Mouse (Mus musculus) Muller cell, postnatal 12 days (primary cell): ENCODE results near the gene Pik3r1.

Experiments used
- DNase-seq: peaks from one replicate; pipeline ENCODE4 v3.0.0-alpha.2; 2015; ENCODE audit errors: inconsistent ontology term

The Pik3r1 gene

DNA sequence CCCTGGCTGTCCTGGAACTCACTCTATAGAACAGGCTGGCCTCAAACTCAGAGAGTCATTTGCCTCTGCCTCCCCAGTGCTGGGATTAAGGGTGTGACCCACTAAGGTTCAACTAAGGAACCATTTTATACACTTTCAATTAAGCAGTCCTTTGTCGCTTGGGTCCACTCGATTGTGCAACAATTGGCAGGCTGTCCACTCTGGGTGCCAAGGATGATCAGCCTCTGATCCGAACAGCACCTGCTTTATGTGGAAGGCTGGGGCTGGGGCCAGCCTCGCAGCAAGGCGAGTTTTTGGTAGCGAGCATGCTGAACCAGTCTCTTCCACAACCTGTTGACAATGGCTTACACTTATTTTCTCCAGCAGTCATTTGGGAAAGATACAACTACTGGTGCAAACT, 29.2 kb downstream of the Pik3r1 start:
- DNase-seq = peak; percentile 78

DNA sequence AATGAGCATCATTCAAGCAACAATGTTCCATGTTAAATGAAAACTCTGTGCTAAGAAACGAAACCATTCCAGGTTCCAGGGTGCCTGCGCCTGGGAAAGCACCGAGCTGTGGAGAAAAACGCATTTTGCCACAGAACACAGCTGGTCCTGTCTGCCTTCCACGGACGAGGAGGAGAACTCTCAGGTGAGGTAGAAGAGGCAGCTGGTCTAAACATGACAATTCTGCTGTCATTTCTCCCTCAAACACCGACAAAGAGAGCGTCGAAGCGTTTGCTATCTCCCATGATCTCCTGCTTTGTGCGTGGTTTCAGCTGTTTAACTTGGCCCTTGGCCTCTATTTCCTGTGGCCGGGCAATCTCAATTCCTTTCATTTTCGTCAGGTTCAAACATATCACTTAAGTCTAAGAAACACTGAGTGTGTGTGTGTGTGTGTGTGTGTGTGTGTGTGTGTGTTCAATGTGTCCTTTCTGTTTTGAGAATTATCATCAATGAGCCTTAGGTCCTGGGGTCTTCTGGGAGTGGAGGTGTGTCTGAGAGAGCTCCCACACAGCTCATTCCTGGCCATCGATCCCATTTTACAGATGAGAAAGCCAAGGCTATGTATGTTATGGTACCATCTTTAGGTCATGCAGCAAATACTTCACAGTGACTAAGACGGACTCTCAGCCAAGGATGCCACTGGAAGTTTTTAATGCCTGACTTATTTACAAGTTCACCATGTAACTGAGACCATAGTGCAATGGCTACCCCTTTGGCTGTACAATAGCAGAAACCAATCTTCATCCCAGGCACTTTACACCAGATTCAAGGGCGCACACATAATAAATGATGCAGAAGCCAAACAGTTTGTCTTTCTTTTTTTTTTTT, 31.3 kb downstream of the Pik3r1 start:
- peak; percentile 52 for DNase-seq

DNA sequence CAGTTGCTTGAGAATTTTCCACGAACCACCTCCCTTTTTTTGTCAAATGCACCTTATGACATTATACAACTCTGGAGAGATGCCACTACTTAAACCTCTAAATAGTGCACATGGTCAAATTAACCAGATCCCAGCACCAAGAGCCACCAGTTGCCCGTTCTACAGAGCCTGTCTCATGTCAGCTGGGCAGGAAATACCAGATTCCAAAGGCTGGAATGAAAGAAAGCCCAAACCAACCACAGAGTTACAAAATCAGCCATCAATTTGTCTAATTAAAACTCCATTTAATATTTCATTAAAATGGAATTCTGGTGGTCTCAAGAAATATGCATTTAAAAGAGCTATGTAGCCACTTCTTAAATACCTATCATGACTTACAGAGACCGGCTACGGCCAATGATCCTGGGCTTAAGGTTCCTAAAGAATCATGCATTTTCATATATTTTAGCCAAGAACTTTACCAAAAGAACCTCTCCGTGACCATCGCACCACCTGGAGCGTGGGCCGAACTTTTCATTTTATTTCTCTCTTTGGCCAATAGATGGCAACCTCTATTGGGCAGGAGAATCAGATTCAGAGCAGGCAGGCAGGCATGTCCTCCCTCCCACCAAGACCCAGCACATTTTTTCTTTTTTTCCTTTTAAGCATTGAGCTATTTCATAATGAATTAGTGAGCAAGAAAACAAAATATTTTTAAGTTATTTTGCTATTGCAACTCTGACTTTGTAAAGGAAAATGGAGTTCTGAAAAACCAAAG, 32.5 kb downstream of the Pik3r1 start:
- peak; percentile 81 for DNase-seq

GRCm38 (mm10) chr13:101734227-101734626, 33.8 kb downstream of the Pik3r1 start:
- no peak for DNase-seq

GRCm38 (mm10) chr13:101732675-101733074, 35.3 kb downstream of the Pik3r1 start:
- DNase-seq = no peak

DNA sequence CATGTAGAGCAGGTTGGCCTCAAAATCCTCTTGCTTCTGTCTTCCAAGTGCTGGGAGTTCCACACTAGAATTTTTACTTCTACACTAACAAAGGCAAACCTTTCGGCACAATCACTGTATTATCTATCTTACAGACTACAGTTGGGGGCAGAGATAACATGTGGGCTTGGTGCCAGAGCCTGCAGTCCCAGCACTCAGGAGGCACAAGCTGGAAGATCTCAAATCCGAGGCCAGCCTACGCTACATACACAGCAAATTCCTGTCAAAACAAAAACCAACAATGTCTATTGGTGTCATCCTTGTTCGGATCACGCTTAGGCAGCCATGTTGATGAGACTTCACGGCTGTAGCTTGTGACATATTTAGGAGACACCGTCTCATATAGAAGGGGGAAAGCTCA, 36.2 kb downstream of the Pik3r1 start:
- DNase-seq = no peak

- DNase-seq = no peak
These were observed 37.7 kb downstream of the Pik3r1 start for GRCm38 (mm10) chr13:101730351-101730750.

GRCm38 (mm10) chr13:101729248-101730055, 38.6 kb downstream of the Pik3r1 start:
- no peak for DNase-seq

DNA sequence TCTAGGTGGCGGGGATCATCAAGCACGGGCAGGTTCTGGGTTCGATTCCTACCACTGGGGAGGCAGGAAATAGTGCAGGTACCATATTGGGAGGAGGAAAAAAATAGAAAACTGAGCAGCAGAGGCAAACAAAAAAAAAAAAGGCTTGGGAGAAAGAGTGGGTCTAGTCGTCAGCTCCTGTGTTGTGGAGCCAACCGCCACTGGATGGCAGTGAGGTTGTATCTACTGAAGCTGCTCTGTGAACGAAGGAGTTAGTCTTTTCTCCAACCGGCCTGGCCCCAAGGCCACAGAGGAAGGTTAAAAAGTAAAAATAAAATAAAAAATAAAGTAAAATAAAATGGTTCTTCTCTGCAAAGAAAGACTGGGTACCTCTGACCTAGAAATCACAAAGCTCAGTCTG, 39.2 kb downstream of the Pik3r1 start:
- DNase-seq = no peak

DNA sequence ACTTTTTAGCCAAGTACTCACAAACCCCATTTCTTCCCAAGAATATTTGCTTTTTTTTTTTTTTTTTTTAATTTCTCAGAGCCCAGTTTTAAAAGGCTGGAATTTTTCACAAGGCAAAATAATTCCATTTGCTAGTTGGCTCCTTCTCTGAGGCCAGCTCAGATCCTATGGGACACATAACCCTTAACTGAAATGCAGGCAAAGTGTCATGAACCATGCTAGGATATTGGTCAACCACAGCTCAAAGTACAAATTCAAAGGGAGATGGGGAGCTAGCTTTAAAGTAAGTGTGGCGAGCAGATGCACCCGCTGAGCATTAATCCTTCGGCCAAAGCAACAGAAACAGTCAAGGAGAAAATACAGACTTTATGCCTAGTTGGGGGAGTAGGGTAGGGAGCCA, 39.7 kb downstream of the Pik3r1 start:
- DNase-seq = no peak

DNA sequence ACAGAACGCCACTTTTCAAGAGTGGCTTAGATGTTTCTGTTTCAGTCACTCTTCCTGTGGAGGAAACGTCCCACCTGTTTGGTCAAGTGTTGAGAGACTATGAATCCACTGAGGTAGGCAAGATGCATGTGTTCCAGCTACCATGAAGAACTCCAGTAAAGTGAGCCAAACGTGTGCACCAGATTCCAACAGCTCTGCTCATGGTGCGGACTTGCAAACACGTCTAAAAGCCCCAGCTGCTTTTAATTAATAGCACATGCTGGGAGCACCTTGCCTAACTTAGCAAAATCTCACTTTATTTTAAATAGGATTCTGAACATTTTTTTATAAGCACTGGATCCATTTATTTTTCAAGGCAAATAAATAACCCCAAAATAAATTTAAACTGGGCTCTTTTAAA, 40.2 kb downstream of the Pik3r1 start:
- no peak for DNase-seq

DNA sequence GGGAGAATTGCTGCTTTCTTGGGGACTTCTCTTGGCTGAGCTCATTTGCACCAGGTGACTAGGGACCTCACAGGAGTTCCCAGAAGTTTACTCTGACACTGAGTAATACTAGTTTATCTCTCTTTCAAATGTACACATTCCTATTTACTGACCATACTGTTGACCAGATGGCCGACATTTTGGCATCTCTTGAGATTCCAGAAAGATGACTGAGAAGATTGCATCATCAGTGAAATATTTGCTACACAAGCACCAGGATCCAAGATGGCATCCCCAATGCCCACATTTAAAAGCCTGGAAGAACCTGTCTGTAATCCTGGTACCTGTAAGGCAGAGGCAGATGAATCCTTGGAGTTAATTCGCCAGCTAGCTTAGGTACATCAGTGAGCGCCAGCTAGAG, 41.1 kb downstream of the Pik3r1 start:
- no peak for DNase-seq

DNA sequence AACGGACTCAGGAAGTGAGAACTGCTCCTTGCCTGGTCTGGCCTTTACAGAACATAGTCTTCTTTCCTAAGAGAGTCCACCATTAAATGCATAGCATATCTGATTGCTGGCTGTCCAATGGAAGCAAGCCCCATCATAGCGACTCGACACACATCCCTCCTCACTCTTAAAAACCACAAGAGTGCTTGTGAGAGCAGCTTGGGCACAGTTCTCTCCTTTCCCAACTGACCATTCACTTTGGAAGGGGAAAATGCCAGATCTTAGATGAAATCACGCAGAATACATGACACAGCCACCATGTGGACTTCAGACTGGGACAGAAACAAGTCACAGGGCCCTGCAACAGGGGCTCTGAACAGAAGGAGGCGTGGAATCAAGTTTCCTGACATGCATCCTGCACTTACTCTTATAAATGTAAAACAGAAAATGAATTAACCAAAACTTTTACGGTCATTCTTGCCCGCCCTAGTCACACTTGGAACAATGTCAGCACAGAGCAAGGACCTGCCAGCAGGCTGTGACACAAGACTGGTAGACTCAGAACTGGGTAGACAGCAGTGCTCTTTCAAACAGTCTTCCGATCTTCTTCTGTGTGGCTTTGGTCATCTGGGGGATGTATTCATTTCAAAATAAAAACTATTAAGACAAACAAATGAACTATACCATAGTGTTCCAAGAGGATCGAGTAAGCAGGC, 46.0 kb downstream of the Pik3r1 start:
- DNase-seq = no peak

DNA sequence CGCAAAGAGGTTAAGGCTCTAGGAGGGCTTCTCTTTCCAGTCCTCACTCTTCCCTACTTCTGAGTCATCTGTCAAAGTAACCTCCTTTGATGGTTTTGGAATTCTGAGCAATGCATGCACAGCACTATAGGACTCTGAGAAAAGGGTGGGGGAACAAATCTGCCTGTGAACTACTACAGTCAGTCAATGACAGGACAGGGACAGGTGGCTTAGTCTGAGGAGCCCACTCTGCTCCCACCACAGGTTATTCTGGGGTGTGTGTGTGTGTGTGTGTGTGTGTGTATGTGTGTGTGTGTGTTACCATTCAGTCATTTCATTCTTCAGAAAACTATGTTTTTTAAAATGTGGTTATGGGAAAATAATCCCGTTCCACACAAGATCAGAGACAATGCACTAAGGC, 46.9 kb downstream of the Pik3r1 start:
- DNase-seq = no peak

- DNase-seq = peak; percentile 47
These were observed 48.6 kb downstream of the Pik3r1 start for GRCm38 (mm10) chr13:101719312-101719870.

DNA sequence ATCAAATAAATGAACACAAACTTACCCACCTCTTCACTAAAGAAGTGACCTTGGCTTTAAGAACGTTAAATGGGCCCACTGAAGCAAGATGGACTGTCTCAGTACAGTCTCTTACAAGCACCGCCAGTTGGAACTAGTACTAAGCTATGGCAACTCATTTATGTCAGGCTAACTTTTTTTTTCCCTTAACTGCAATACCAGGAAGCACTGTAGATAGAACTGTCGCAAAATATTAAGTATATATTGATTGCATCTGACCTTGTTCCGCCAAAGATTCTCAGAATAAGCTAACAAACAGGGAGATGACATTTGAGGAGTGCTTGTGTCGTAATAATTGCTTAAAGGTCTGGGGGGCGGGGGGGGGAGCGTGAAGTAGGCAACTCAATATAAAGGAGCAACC, 49.3 kb downstream of the Pik3r1 start:
- DNase-seq = no peak

GRCm38 (mm10) chr13:101717836-101718235, 50.2 kb downstream of the Pik3r1 start:
- DNase-seq = peak; percentile 93

GRCm38 (mm10) chr13:101713429-101714088, 54.5 kb downstream of the Pik3r1 start:
- no peak for DNase-seq

DNA sequence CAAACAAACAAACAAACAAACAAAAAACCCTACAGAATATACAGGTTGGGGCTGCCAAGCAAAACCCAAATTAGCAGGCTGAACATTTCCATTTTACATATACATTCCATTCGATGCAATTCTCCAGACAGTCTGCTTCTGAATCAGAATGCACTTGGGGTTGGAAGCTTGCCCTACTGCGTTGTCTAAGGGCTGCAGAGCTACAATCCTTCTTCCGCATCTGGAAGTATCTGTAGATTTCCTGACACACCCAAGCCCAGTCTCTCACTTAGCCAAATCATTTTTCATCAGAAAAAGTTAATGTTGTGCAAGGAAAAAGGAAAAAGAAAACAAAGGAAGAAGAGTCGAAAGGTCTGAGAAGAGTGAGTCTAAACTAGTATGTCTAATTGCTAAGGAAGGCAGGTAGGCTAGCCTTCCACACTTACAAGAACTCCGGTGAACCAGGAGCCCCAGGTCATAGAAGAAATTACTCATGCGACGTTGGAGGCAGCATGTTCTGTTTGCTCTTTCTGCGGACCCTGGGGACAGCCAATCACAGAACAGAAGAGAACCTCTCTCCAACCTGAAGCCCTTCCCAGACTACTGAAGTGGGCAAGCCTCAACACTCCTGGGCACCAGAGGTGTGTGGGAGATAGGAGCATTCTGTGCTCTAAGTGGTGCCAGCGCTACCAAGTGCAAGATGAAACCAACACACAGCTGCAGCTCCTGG, 55.1 kb downstream of the Pik3r1 start:
- DNase-seq = no peak

DNA sequence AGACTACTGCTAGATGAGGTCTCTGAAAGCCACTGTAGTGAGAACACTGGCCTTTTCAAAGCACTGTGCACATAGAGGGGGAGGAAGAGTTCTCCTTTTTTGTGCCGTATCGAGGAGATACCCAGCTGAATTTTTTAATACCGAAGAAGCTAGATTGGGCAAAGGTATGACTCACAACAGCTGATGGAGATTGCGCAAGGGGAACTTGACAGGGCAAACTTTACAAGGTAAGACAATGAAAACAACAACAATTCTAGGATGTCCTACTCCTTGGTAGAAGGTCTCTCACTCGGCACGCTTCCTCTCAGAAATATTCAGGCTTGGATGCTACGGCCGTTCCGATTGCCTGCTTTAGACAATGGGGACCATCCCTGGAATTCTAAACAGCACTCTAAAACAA, 55.9 kb downstream of the Pik3r1 start:
- no peak for DNase-seq
